Mouse (Mus musculus) forebrain, postnatal 0 days (tissue): Measurements from ENCODE around the gene Rab23. TPM values are rescaled to one million over a fixed set of nuclear protein-coding genes. Genes with fewer than 3 reads are reported as not detected.

ENCODE experiments used
- ATAC-seq: fragments of 200-750 bp; cut with Nextera tagmentation; 2 replicates; pipeline ENCODE4 v1.8.0; 2017; ENCODE audit warnings: mild to moderate bottlenecking, moderate library complexity
- DNase-seq: peaks from one replicate; pipeline ENCODE4 v3.0.0-alpha.2; 2015
- H3K27ac ChIP-seq: fragments of 300-500 bp; sonication (generic); 2 replicates; pipeline ENCODE4 v1.5.1; 2014; ENCODE audit warnings: low read depth, mild to moderate bottlenecking, antibody characterized with exemption, low read length, moderate library complexity, mixed read lengths
- H3K27me3 ChIP-seq: fragments of 300-500 bp; sonication (generic); 2 replicates; pipeline ENCODE4 v1.6.1; 2014; ENCODE audit warnings: mild to moderate bottlenecking, low read length, mixed read lengths; ENCODE audit not compliant: insufficient read depth
- H3K36me3 ChIP-seq: fragments of 300-500 bp; sonication (generic); 2 replicates; pipeline ENCODE4 v1.6.1; 2014; ENCODE audit warnings: mild to moderate bottlenecking, moderate library complexity; ENCODE audit not compliant: insufficient read depth
- H3K4me1 ChIP-seq: fragments of 300-500 bp; sonication (generic); 2 replicates; pipeline ENCODE4 v1.6.1; 2014; ENCODE audit warnings: antibody characterized with exemption; ENCODE audit not compliant: insufficient read depth
- H3K4me2 ChIP-seq: fragments of 300-500 bp; sonication (generic); 2 replicates; pipeline ENCODE4 v1.6.1; 2014; ENCODE audit warnings: low read depth, mild to moderate bottlenecking, moderate library complexity
- H3K4me3 ChIP-seq: fragments of 300-500 bp; sonication (generic); 2 replicates; pipeline ENCODE4 v1.5.1; 2014; ENCODE audit warnings: low read depth, low read length, mixed read lengths
- H3K9ac ChIP-seq: fragments of 300-500 bp; sonication (generic); 2 replicates; pipeline ENCODE4 v1.6.1; 2014; ENCODE audit warnings: mild to moderate bottlenecking
- H3K9me3 ChIP-seq: fragments of 300-500 bp; sonication (generic); 2 replicates; pipeline ENCODE4 v1.6.1; 2016; ENCODE audit warnings: low read length
- CTCF ChIP-seq: sonication (generic); IDR thresholded peaks from 2 replicates; pipeline ENCODE4 v1.5.1; 2016; ENCODE audit warnings: antibody characterized with exemption, control low read depth, low read depth
- WGBS: fragments of 180-500 bp; shearing (Covaris S2); extraction: QIAGEN DNeasy Blood & Tissue Kit; methylation state at CpG from one replicate; pipeline ENCODE4 v1.1.7; 2014; 5-methylcytosine and 5-hydroxymethylcytosine counted together
- polyA plus RNA-seq: library from polyadenylated mRNA; unstranded; fragments of >200 nt; fragmentation: Nextera tagmentation; extraction: Ambion mirVana; gene quantifications from 2 replicates; pipeline ENCODE4 v1.2.1, GENCODE M21; 2015
- total RNA-seq: library from RNA; depleted of rRNA; stranded (reverse); fragments of >200 nt; gene quantifications from 2 replicates; pipeline ENCODE4 v1.2.3, GENCODE M21; 2014

The Rab23 gene
- total and polyA plus RNA-seq, 2 experiments from 2014 or later, result 13.8 to 25.4 TPM

- no peaks in the 10 kb centered on the region for H3K27me3 ChIP-seq
- H3K4me2 ChIP-seq, result no peak overlapping the region
- H3K4me1 ChIP-seq, result no peaks in the 10 kb centered on the region
- no peak overlapping the region for H3K9ac ChIP-seq
- no peaks in the 10 kb centered on the region for H3K9me3 ChIP-seq
- 68% methylated on average over 16 of the region's 16 CpGs for WGBS
- ATAC-seq, result no peak
- TF ChIP-seq CTCF, result no peak
- no peak for DNase-seq
- peaks cover 27% of the 10 kb centered on the region for H3K36me3 ChIP-seq
- no peak overlapping the region for H3K27ac ChIP-seq
- no peak overlapping the region for H3K4me3 ChIP-seq
Observed at GRCm38 (mm10) chr1:33766520-33767508, 47.1 kb downstream of the Rab23 start.

GRCm38 (mm10) chr1:33768091-33768787 lies 48.6 kb downstream of the Rab23 start:
- TF ChIP-seq CTCF, result no peak
- DNase-seq (no peak), ATAC-seq (no peak)
- Histone ChIP-seq H3K36me3 (peaks cover 30% of the 10 kb centered on the region), H3K27me3 (no peaks in the 10 kb centered on the region), H3K9me3 (no peaks in the 10 kb centered on the region), H3K4me1 (no peaks in the 10 kb centered on the region), H3K27ac (no peak overlapping the region), H3K4me3 (no peak overlapping the region), H3K9ac (no peak overlapping the region), H3K4me2 (no peak overlapping the region)
- 86% methylated on average over 1 of the region's 1 CpGs for WGBS

- Histone ChIP-seq H3K4me3 (no peak overlapping the region), H3K4me2 (no peak overlapping the region), H3K36me3 (peaks cover 30% of the 10 kb centered on the region), H3K4me1 (no peaks in the 10 kb centered on the region), H3K27me3 (no peaks in the 10 kb centered on the region), H3K9ac (no peak overlapping the region), H3K9me3 (no peaks in the 10 kb centered on the region), H3K27ac (no peak overlapping the region)
- no peak for ATAC-seq
- no peak for DNase-seq
- no peak for TF ChIP-seq CTCF
Observed at GRCm38 (mm10) chr1:33768827-33769226, 49.1 kb downstream of the Rab23 start.

GRCm38 (mm10) chr1:33771621-33772020 lies 51.9 kb downstream of the Rab23 start:
- H3K4me2 ChIP-seq, result no peak overlapping the region
- H3K4me3 ChIP-seq, result no peak overlapping the region
- no peaks in the 10 kb centered on the region for H3K9me3 ChIP-seq
- no peak overlapping the region for H3K27ac ChIP-seq
- DNase-seq, result no peak
- H3K9ac ChIP-seq, result no peak overlapping the region
- peaks cover 39% of the 10 kb centered on the region for H3K36me3 ChIP-seq
- no peak for TF ChIP-seq CTCF
- H3K27me3 ChIP-seq, result no peaks in the 10 kb centered on the region
- ATAC-seq, result no peak
- WGBS, result 93% methylated on average over 10 of the region's 10 CpGs
- no peaks in the 10 kb centered on the region for H3K4me1 ChIP-seq

- peaks cover 44% of the 10 kb centered on the region for H3K36me3 ChIP-seq
- H3K27ac ChIP-seq, result no peak overlapping the region
- DNase-seq (no peak), ATAC-seq (no peak)
- H3K9me3 ChIP-seq, result no peaks in the 10 kb centered on the region
- H3K4me2 ChIP-seq, result no peak overlapping the region
- no peaks in the 10 kb centered on the region for H3K27me3 ChIP-seq
- 93% methylated on average over 9 of the region's 9 CpGs for whole genome bisulfite sequencing
- H3K4me3 ChIP-seq, result no peak overlapping the region
- no peaks in the 10 kb centered on the region for H3K4me1 ChIP-seq
- H3K9ac ChIP-seq, result no peak overlapping the region
- no peak for TF ChIP-seq CTCF
Observed at GRCm38 (mm10) chr1:33772106-33772505, 52.4 kb downstream of the Rab23 start.

GRCm38 (mm10) chr1:33776175-33776611 lies 56.5 kb downstream of the Rab23 start:
- WGBS, result 77% methylated on average over 14 of the region's 14 CpGs
- Histone ChIP-seq H3K27me3 (no peaks in the 10 kb centered on the region), H3K4me2 (no peak overlapping the region), H3K36me3 (peaks cover 29% of the 10 kb centered on the region), H3K27ac (no peak overlapping the region), H3K4me1 (no peaks in the 10 kb centered on the region), H3K9me3 (no peaks in the 10 kb centered on the region), H3K9ac (no peak overlapping the region), H3K4me3 (no peak overlapping the region)
- ATAC-seq (peak; percentile 64), DNase-seq (peak; percentile 22)
- no peak for TF ChIP-seq CTCF

- Histone ChIP-seq H3K27ac (no peak overlapping the region), H3K4me3 (no peak overlapping the region), H3K27me3 (no peaks in the 10 kb centered on the region), H3K4me1 (no peaks in the 10 kb centered on the region), H3K36me3 (peaks cover 19% of the 10 kb centered on the region; the same call in 1 of the 2 replicates), H3K4me2 (no peak overlapping the region), H3K9ac (no peak overlapping the region), H3K9me3 (no peaks in the 10 kb centered on the region)
- 96% methylated on average over 5 of the region's 5 CpGs for WGBS
- ATAC-seq, result no peak
- no peak for DNase-seq
- TF ChIP-seq CTCF, result no peak
Observed at GRCm38 (mm10) chr1:33784561-33784960, 64.9 kb downstream of the Rab23 start.
